Comparison of ENCODE assay signal across 8 mouse cellular contexts in genomic region chr19:27218561-27219262, GRCm38 (mm10). TPM values are rescaled to one million over a fixed set of nuclear protein-coding genes. Genes with fewer than 3 reads are reported as not detected.
DNase-seq lines count a peak whose midpoint lies in the region; ATAC-seq and TF ChIP-seq lines count a peak whose summit lies in the region.

No protein-coding gene starts in this region.

- WGBS in embryonic facial prominence, embryonic 11.5 days = 0% methylated on average over 30 of the region's 30 CpGs
- WGBS in intestine, postnatal 0 days = 1% methylated on average over 30 of the region's 30 CpGs

- H3K27me3 ChIP-seq in embryonic facial prominence, embryonic 11.5 days (ENCODE audit: control insufficient read depth, insufficient read depth, low read length) = 0 out of 2 replicates have a peak, but pooled peaks cover 3% of the 10 kb centered on the region
- peaks cover 16% of the 10 kb centered on the region; the same call in 1 of the 2 replicates for H3K27me3 ChIP-seq in intestine, postnatal 0 days (replicated peaks; ENCODE audit: control insufficient read depth, insufficient read depth, low read length)

- no peak overlapping the region for H3K27ac ChIP-seq in bone marrow macrophage, adult 2 months (ENCODE audit: insufficient read depth, low read depth, low read length)
- no peak overlapping the region for H3K27ac ChIP-seq in embryonic facial prominence, embryonic 11.5 days (replicated peaks; ENCODE audit: low read depth, low read length)
- H3K27ac ChIP-seq in intestine, postnatal 0 days (ENCODE audit: low read depth, low read length) = no peak overlapping the region

- peak; percentile 84 for DNase-seq in embryonic facial prominence, embryonic 11.5 days (ENCODE audit: low spot score)
- DNase-seq in heart, adult 11 months = peak; percentile 99
- DNase-seq in left cerebral cortex, postnatal 25 days (ENCODE audit: low spot score in 2 of 2) = peak; percentile 55 to 66
- DNase-seq in right cerebral cortex, postnatal 25 days = peak; percentile 66
- DNase-seq in adipocyte (ENCODE audit: low spot score) = no peak

- peak overlapping the region; percentile 98 for H3K4me2 ChIP-seq in embryonic facial prominence, embryonic 11.5 days (ENCODE audit: low read depth, low read length)
- peak overlapping the region; percentile 99 for H3K4me2 ChIP-seq in intestine, postnatal 0 days (replicated peaks; ENCODE audit: low read depth)

- ATAC-seq in embryonic facial prominence, embryonic 11.5 days (replicated peaks; ENCODE audit: insufficient number of reproducible peaks, low FRiP score, low TSS enrichment, low read depth) = peak; percentile 56
- ATAC-seq in intestine, postnatal 0 days = peak; percentile 51
- ATAC-seq in megakaryocyte progenitor cell, adult 5-6 weeks (replicated peaks; ENCODE audit: poor library complexity) = peak; percentile 69

- H3K36me3 ChIP-seq in embryonic facial prominence, embryonic 11.5 days (replicated peaks; ENCODE audit: control insufficient read depth, insufficient read depth, low read depth, low read length) = no peaks in the 10 kb centered on the region
- no peaks in the 10 kb centered on the region for H3K36me3 ChIP-seq in intestine, postnatal 0 days (ENCODE audit: control insufficient read depth, insufficient read depth)

- H3K9ac ChIP-seq in embryonic facial prominence, embryonic 11.5 days (replicated peaks; ENCODE audit: low read length) = peak overlapping the region; percentile 61
- H3K9ac ChIP-seq in intestine, postnatal 0 days (ENCODE audit: low read depth, low read length) = peak overlapping the region; percentile 52

- H3K9me3 ChIP-seq in embryonic facial prominence, embryonic 11.5 days (replicated peaks; ENCODE audit: control insufficient read depth, low read length) = no peaks in the 10 kb centered on the region
- H3K9me3 ChIP-seq in intestine, postnatal 0 days (ENCODE audit: control insufficient read depth) = no peaks in the 10 kb centered on the region

- TF ChIP-seq CTCF in bone marrow macrophage, adult 2 months (IDR thresholded peaks at IDR 0.05; ENCODE audit: low read depth, low read length) = no peak
- no peak for TF ChIP-seq CTCF in intestine, postnatal 0 days (IDR thresholded peaks at IDR 0.05; ENCODE audit: low read depth)

- intact Hi-C loops in left cerebral cortex, postnatal 25 days (cut with DNase I) = loop anchor here (5.0 kb wide), 2 partner anchors 96 to 241 kb away; no protein-coding TSS in a partner anchor

- no peaks in the 10 kb centered on the region for H3K4me1 ChIP-seq in bone marrow macrophage, adult 2 months (ENCODE audit: control insufficient read depth, insufficient read depth, low read length)
- H3K4me1 ChIP-seq in embryonic facial prominence, embryonic 11.5 days (ENCODE audit: control insufficient read depth, insufficient read depth, low read length) = no peaks in the 10 kb centered on the region; the same call in 1 of the 2 replicates
- 0 out of 2 replicates have a peak, but pooled peaks cover 4% of the 10 kb centered on the region for H3K4me1 ChIP-seq in intestine, postnatal 0 days (replicated peaks; ENCODE audit: control insufficient read depth, insufficient read depth, low read length)

- peak overlapping the region; percentile 39 for H3K4me3 ChIP-seq in bone marrow macrophage, adult 2 months (ENCODE audit: insufficient read depth, low read length)
- peak overlapping the region; percentile 71 for H3K4me3 ChIP-seq in embryonic facial prominence, embryonic 11.5 days (ENCODE audit: low read depth, low read length)
- H3K4me3 ChIP-seq in intestine, postnatal 0 days (ENCODE audit: low read depth, low read length) = peak overlapping the region; percentile 65

- TF ChIP-seq POLR2A in bone marrow macrophage, adult 2 months (IDR thresholded peaks at IDR 0.05; ENCODE audit: borderline replicate concordance, low read depth, low read length) = no peak

RNA-seq across cellular contexts. Expression of gene Vldlr, which starts 2.4 kb away (rescaled TPM):
- polyA plus RNA-seq in bone marrow macrophage, adult 2 months (2012; ENCODE audit: insufficient read depth, insufficient read length, missing spikeins) = 0.36 and 0.70 TPM in 2 replicates
- 5.2 and 6.4 TPM in 2 replicates for polyA plus RNA-seq in embryonic facial prominence, embryonic 11.5 days (2014; fragmentation: Nextera tagmentation; extraction: Ambion mirVana)
- 2.2 and 3.1 TPM in 2 replicates for polyA plus RNA-seq in intestine, postnatal 0 days (2015; fragmentation: Nextera tagmentation; extraction: Ambion mirVana)
- total RNA-seq in left cerebral cortex, postnatal 25 days (2021) = 10 to 100 TPM; 61.8 to 63.1 TPM
- 0.29 and 0.67 TPM in 2 replicates for total RNA-seq in megakaryocyte progenitor cell, adult 5-6 weeks (2015)
- 0.79 and 1.6 TPM in 2 replicates for total RNA-seq in megakaryocyte progenitor cell, adult 5-6 weeks (2017)
